Mouse (Mus musculus): ENCODE measurements around the gene Yju2.
"Not testable (repeated sequence)": the region's sequence is repeated elsewhere in the genome, so short reads cannot be mapped to it uniquely, and the experiment has no call there.

GRCm38 (mm10) chr17:55944866-55945682 lies 13.8 kb upstream of the Yju2 start:
- TF ChIP-seq POLR2A (IDR thresholded peaks at IDR 0.05; ENCODE audit: low read depth, low read length) = peak; percentile 76
- TF ChIP-seq CTCF (conservative IDR thresholded peaks at IDR 0.05; ENCODE audit: insufficient read depth, insufficient read length, low read depth, low read length) = not testable (repeated sequence)
